Mouse (Mus musculus) adrenal gland, postnatal 10 days (tissue): ENCODE data around the gene Cd244a. TPM values are rescaled to one million over a fixed set of nuclear protein-coding genes. Genes with fewer than 3 reads are reported as not detected.

Experiments
- DNase-seq: peaks from one replicate; pipeline ENCODE4 v3.0.0; 2021; ENCODE audit warnings: mixed read lengths
- long read RNA-seq, 2 experiments: library from polyadenylated mRNA; stranded (forward); transcript quantifications; one replicate each; pipeline ENCODE4 v2.0.0; 2021
- total RNA-seq, 2 experiments: library from RNA; stranded (reverse); gene quantifications; 2 replicates each; pipeline ENCODE4 v1.2.3; 2021

The Cd244a gene
- 1 to 10 TPM in 1 of 2 experiments, under 1 TPM in 1; 0.82 to 1.1 TPM for total RNA-seq
- long read RNA-seq, experiment 1, partial matches to known transcripts, result 0 of 1 reads
- long read RNA-seq, experiment 1, other reads (novel, unspliced or antisense), result 1 of 1 reads
- long read RNA-seq, experiment 2, partial matches to known transcripts, result 0 of 1 reads
- long read RNA-seq, experiment 2, other reads (novel, unspliced or antisense), result 1 of 1 reads

GRCm38 (mm10) chr1:171558898-171559297 is at the start of gene Cd244a:
Cd244a (plus strand) TSS chr1:171559193.
- DNase-seq, result no peak

GRCm38 (mm10) chr1:171513234-171513633 is 45.8 kb upstream of the Cd244a start:
- no peak for DNase-seq

GRCm38 (mm10) chr1:171513760-171514159 is 45.2 kb upstream of the Cd244a start:
- DNase-seq, result no peak

GRCm38 (mm10) chr1:171515039-171515438 is 44.0 kb upstream of the Cd244a start:
- no peak for DNase-seq

GRCm38 (mm10) chr1:171515557-171515956 is 43.4 kb upstream of the Cd244a start:
- no peak for DNase-seq

GRCm38 (mm10) chr1:171531367-171531766 is 27.6 kb upstream of the Cd244a start:
- no peak for DNase-seq

GRCm38 (mm10) chr1:171532830-171533229 is 26.2 kb upstream of the Cd244a start:
- no peak for DNase-seq

GRCm38 (mm10) chr1:171534557-171534956 is 24.4 kb upstream of the Cd244a start:
- no peak for DNase-seq

GRCm38 (mm10) chr1:171535194-171535593 is 23.8 kb upstream of the Cd244a start, which contains the start of gene Itln1:
Itln1 (minus strand) TSS chr1:171535294.
- DNase-seq, result no peak

GRCm38 (mm10) chr1:171540694-171541093 is 18.3 kb upstream of the Cd244a start:
- DNase-seq, result no peak

GRCm38 (mm10) chr1:171551326-171551725 is 7.7 kb upstream of the Cd244a start:
- no peak for DNase-seq

GRCm38 (mm10) chr1:171552230-171552629 is 6.8 kb upstream of the Cd244a start:
- DNase-seq, result no peak

GRCm38 (mm10) chr1:171553359-171554341 is 5.3 kb upstream of the Cd244a start:
- no peak for DNase-seq

GRCm38 (mm10) chr1:171556366-171556765 is 2.6 kb upstream of the Cd244a start:
- no peak for DNase-seq

- no peak for DNase-seq
These were observed 586 bp upstream of the Cd244a start for GRCm38 (mm10) chr1:171558407-171558806.

- DNase-seq, result no peak
These were observed 1.3 kb downstream of the Cd244a start for GRCm38 (mm10) chr1:171560262-171560661.

- no peak for DNase-seq
These were observed 2.2 kb downstream of the Cd244a start for GRCm38 (mm10) chr1:171561200-171561599.

GRCm38 (mm10) chr1:171561639-171562225 is 2.7 kb downstream of the Cd244a start:
- DNase-seq, result no peak

- DNase-seq, result no peak
These were observed 4.0 kb downstream of the Cd244a start for GRCm38 (mm10) chr1:171563042-171563441.

GRCm38 (mm10) chr1:171564247-171564646 is 5.3 kb downstream of the Cd244a start:
- DNase-seq, result no peak

- DNase-seq, result no peak
These were observed 6.9 kb downstream of the Cd244a start for GRCm38 (mm10) chr1:171565888-171566287.

- DNase-seq, result peak; percentile 77
These were observed 7.8 kb downstream of the Cd244a start for GRCm38 (mm10) chr1:171566777-171567176.

- no peak for DNase-seq
These were observed 9.4 kb downstream of the Cd244a start for GRCm38 (mm10) chr1:171568436-171568835.
